Mouse (Mus musculus): Measurements from ENCODE around the gene Gbp8. TPM values are rescaled to one million over a fixed set of nuclear protein-coding genes. Genes with fewer than 3 reads are reported as not detected.
"Not testable (repeated sequence)": the region's sequence is repeated elsewhere in the genome, so short reads cannot be mapped to it uniquely, and the experiment has no call there.

The Gbp8 gene
- polyA plus RNA-seq, 1 experiment from 2014 or later, result 0.79 TPM

DNA sequence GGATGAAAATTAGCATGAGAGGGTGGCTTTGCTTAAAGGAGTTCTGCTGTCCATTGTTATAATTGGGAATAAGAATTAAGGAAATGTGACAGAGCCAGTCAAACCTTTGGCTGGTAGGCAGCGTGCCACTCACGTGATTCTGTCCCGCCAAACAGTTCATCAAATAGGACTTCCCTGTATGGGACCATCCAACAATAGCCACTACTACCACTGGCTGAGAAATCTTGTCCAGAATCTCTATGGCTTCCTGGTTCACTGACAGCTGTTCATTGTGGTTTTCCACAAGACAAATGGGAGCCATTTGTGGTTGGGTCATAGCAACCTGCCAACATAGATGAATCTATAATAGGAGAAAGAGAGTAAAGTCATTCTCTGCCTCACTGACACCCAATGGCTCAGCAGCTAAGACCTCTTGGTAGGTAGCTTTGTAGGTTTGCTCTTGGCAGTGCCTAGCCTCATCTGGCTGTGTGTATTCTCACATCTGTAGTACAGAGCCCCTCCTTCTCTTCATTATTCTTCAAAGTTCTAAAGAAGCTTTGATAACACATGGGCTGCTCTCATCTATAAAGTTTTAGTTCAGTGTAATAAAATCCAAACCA lies 2.5 kb downstream of the Gbp8 start:
- not testable (repeated sequence) for H3K9ac ChIP-seq (ENCODE audit: low read depth, low read length); H3K4me2 ChIP-seq (ENCODE audit: low read depth, low read length); H3K36me3 ChIP-seq (ENCODE audit: control insufficient read depth, insufficient read depth, low read length); DNase-seq (ENCODE audit: low spot score); ATAC-seq (ENCODE audit: low read depth); H3K27me3 ChIP-seq (replicated peaks; ENCODE audit: control insufficient read depth, insufficient read depth, low read length); H3K4me3 ChIP-seq (ENCODE audit: low read depth, low read length); H3K9me3 ChIP-seq (ENCODE audit: control insufficient read depth, low read length); H3K4me1 ChIP-seq (ENCODE audit: control insufficient read depth, insufficient read depth, low read length); H3K27ac ChIP-seq (replicated peaks; ENCODE audit: low read depth, low read length)
- WGBS, result 89% methylated on average over 3 of the region's 3 CpGs

DNA sequence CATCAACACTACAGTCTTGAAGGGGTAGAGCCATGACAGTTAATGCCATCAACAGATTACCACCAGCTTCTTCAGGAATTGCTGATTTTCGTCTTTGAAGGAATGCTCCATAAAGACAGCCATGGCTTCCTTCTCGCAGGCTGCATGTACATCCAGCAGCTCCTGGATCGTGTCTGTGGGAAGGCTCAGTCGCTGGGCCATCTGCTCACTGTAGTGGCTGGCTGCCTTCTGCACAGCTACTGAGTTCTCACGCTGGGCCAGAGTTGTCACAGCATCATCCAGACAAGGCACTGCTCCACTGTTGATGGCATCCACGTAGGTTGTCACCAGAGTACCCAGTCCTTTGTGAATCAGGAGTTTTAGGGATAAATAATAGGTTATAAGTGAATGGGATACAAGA lies 17.6 kb downstream of the Gbp8 start:
- H3K27ac ChIP-seq (replicated peaks; ENCODE audit: low read depth, low read length); H3K9ac ChIP-seq (ENCODE audit: low read depth, low read length); H3K9me3 ChIP-seq (ENCODE audit: control insufficient read depth, low read length); H3K36me3 ChIP-seq (ENCODE audit: control insufficient read depth, insufficient read depth, low read length); H3K4me3 ChIP-seq (ENCODE audit: low read depth, low read length); H3K4me2 ChIP-seq (ENCODE audit: low read depth, low read length); H3K27me3 ChIP-seq (replicated peaks; ENCODE audit: control insufficient read depth, insufficient read depth, low read length); DNase-seq (ENCODE audit: low spot score); H3K4me1 ChIP-seq (ENCODE audit: control insufficient read depth, insufficient read depth, low read length); ATAC-seq (ENCODE audit: low read depth): not testable (repeated sequence)
- WGBS, result 78% methylated on average over 6 of the region's 6 CpGs

DNA sequence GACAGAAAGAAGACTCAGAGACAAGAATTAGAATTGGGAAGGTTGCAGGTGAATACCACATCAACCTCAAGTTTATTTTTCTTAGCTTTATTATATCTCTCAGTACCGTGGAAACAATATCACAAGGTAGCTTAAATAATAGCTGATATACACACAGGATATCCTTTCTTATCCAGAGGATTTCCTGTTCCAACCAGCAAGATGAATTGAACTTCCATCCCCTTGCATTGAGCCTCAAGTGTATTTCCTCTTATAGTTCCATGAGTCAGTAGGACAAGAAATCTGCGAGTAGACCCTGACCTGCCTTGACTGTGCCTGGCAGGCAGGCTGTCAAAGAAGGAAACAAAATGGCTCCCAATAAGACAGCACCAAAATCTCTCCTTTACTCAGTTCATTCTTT lies 23.6 kb downstream of the Gbp8 start:
- H3K4me3 ChIP-seq (ENCODE audit: low read depth, low read length), result no peak overlapping the region
- H3K27me3 ChIP-seq (replicated peaks; ENCODE audit: control insufficient read depth, insufficient read depth, low read length), result no peaks in the 10 kb centered on the region
- no peaks in the 10 kb centered on the region for H3K36me3 ChIP-seq (ENCODE audit: control insufficient read depth, insufficient read depth, low read length)
- no peak for DNase-seq (ENCODE audit: low spot score)
- WGBS, result 83% methylated on average over 2 of the region's 2 CpGs
- H3K9ac ChIP-seq (ENCODE audit: low read depth, low read length), result no peak overlapping the region
- H3K27ac ChIP-seq (replicated peaks; ENCODE audit: low read depth, low read length), result no peak overlapping the region
- ATAC-seq (ENCODE audit: low read depth), result no peak
- H3K4me2 ChIP-seq (ENCODE audit: low read depth, low read length), result no peak overlapping the region
- H3K9me3 ChIP-seq (ENCODE audit: control insufficient read depth, low read length), result no peaks in the 10 kb centered on the region
- no peaks in the 10 kb centered on the region for H3K4me1 ChIP-seq (ENCODE audit: control insufficient read depth, insufficient read depth, low read length)

DNA sequence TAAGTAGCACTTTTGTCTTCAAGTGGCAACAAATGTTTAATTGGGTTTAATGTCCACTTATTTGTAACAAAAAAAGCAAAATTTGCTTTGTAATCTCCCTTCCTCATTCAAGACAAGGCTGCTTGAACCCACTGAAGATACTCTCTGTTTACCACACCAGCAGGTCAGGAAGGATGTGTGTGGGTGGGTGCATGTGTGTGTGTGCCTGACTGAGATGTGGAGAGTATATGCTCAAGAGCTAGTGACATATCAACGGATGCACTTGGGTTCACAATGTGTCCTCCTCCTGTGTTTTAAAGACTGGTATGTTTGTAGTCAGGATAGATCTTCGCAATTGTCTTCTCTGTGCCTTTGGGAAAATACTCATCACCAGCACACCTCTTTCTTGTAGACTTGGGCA lies 24.6 kb downstream of the Gbp8 start:
- Histone ChIP-seq H3K27ac (replicated peaks; ENCODE audit: low read depth, low read length) (no peak overlapping the region), H3K4me2 (ENCODE audit: low read depth, low read length) (no peak overlapping the region), H3K9ac (ENCODE audit: low read depth, low read length) (no peak overlapping the region), H3K4me3 (ENCODE audit: low read depth, low read length) (no peak overlapping the region), H3K9me3 (ENCODE audit: control insufficient read depth, low read length) (no peaks in the 10 kb centered on the region), H3K36me3 (ENCODE audit: control insufficient read depth, insufficient read depth, low read length) (no peaks in the 10 kb centered on the region), H3K27me3 (replicated peaks; ENCODE audit: control insufficient read depth, insufficient read depth, low read length) (no peaks in the 10 kb centered on the region), H3K4me1 (ENCODE audit: control insufficient read depth, insufficient read depth, low read length) (no peaks in the 10 kb centered on the region)
- DNase-seq (ENCODE audit: low spot score), result no peak
- WGBS, result 93% methylated on average over 2 of the region's 2 CpGs
- ATAC-seq (ENCODE audit: low read depth), result no peak

DNA sequence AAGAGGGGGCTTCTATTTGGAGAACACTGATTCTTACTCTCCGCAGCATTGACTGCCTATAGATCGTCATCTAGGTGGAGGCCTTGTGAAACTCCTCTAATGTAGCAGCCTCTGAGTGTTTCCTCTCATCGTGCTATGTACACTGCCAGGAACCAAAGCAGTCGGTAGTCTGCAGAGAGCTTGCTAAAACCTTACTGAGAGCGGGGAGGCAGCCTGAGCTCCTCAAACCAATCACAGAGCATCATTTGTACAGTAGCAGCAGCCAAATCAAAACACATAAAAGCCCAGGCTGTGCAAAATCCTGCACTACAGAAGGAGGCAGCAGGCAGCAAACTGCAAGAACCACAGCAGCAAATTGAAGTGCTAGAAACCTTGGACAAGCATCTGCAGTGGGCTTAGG lies 25.7 kb downstream of the Gbp8 start:
- H3K4me2 ChIP-seq (ENCODE audit: low read depth, low read length), result no peak overlapping the region
- DNase-seq (ENCODE audit: low spot score) (no peak), ATAC-seq (ENCODE audit: low read depth) (no peak)
- H3K27me3 ChIP-seq (replicated peaks; ENCODE audit: control insufficient read depth, insufficient read depth, low read length), result no peaks in the 10 kb centered on the region
- H3K9me3 ChIP-seq (ENCODE audit: control insufficient read depth, low read length), result no peaks in the 10 kb centered on the region
- H3K4me3 ChIP-seq (ENCODE audit: low read depth, low read length), result no peak overlapping the region
- no peak overlapping the region for H3K9ac ChIP-seq (ENCODE audit: low read depth, low read length)
- no peak overlapping the region for H3K27ac ChIP-seq (replicated peaks; ENCODE audit: low read depth, low read length)
- H3K4me1 ChIP-seq (ENCODE audit: control insufficient read depth, insufficient read depth, low read length), result no peaks in the 10 kb centered on the region
- 91% methylated on average over 5 of the region's 5 CpGs for WGBS
- H3K36me3 ChIP-seq (ENCODE audit: control insufficient read depth, insufficient read depth, low read length), result no peaks in the 10 kb centered on the region

DNA sequence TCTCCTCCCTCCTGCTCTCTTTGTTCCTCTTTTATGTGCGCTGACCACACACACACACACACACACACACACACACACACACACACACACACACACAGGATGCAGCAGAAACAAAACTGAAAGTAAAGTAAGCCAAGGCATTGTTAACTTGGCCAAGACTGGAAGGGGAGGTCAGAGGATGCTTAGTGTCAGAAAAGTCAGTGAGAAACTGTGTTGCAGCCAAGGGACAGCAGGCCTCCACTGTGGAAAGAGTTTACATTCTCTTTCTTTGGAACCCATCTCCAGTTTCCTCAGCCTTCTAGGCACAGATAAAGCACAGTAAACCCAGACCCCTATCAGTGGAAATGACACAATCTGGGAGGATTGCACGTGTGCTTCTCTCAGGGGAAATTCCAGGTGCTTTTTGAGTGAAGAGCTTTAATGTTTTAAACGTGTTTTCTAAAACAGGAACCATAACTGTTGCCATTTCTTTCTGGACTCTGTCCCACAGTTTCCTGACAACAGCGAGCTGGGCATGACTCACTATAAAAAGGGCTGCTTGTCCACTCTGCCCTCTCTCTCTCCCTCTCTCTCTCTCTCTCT lies 29.0 kb downstream of the Gbp8 start:
- H3K27me3 ChIP-seq (replicated peaks; ENCODE audit: control insufficient read depth, insufficient read depth, low read length); H3K27ac ChIP-seq (replicated peaks; ENCODE audit: low read depth, low read length); H3K36me3 ChIP-seq (ENCODE audit: control insufficient read depth, insufficient read depth, low read length); H3K4me1 ChIP-seq (ENCODE audit: control insufficient read depth, insufficient read depth, low read length); H3K9ac ChIP-seq (ENCODE audit: low read depth, low read length); H3K4me3 ChIP-seq (ENCODE audit: low read depth, low read length); H3K9me3 ChIP-seq (ENCODE audit: control insufficient read depth, low read length); H3K4me2 ChIP-seq (ENCODE audit: low read depth, low read length): not testable (repeated sequence)
- ATAC-seq (ENCODE audit: low read depth) (peak; percentile 57; the same call in 1 of the 2 replicates), DNase-seq (ENCODE audit: low spot score) (peak; percentile 12)
- WGBS, result 7% methylated on average over 4 of the region's 4 CpGs

GRCm38 (mm10) chr5:105109775-105110174 lies 29.6 kb downstream of the Gbp8 start:
- peak; percentile 2 for DNase-seq (ENCODE audit: low spot score)
- not testable (repeated sequence) for H3K9me3 ChIP-seq (ENCODE audit: control insufficient read depth, low read length); H3K4me2 ChIP-seq (ENCODE audit: low read depth, low read length); ATAC-seq (ENCODE audit: low read depth); H3K4me1 ChIP-seq (ENCODE audit: control insufficient read depth, insufficient read depth, low read length); H3K9ac ChIP-seq (ENCODE audit: low read depth, low read length); H3K36me3 ChIP-seq (ENCODE audit: control insufficient read depth, insufficient read depth, low read length); H3K27me3 ChIP-seq (replicated peaks; ENCODE audit: control insufficient read depth, insufficient read depth, low read length); H3K4me3 ChIP-seq (ENCODE audit: low read depth, low read length); H3K27ac ChIP-seq (replicated peaks; ENCODE audit: low read depth, low read length)
- WGBS, result 22% methylated on average over 1 of the region's 1 CpGs

- H3K27me3 ChIP-seq (replicated peaks; ENCODE audit: control insufficient read depth, insufficient read depth, low read length); H3K36me3 ChIP-seq (ENCODE audit: control insufficient read depth, insufficient read depth, low read length); H3K9me3 ChIP-seq (ENCODE audit: control insufficient read depth, low read length); H3K4me1 ChIP-seq (ENCODE audit: control insufficient read depth, insufficient read depth, low read length); H3K4me3 ChIP-seq (ENCODE audit: low read depth, low read length); H3K4me2 ChIP-seq (ENCODE audit: low read depth, low read length); ATAC-seq (ENCODE audit: low read depth); DNase-seq (ENCODE audit: low spot score); H3K9ac ChIP-seq (ENCODE audit: low read depth, low read length); H3K27ac ChIP-seq (replicated peaks; ENCODE audit: low read depth, low read length): not testable (repeated sequence)
- WGBS, result 72% methylated on average over 2 of the region's 2 CpGs
Measured at GRCm38 (mm10) chr5:105105689-105106088, 33.7 kb downstream of the Gbp8 start.

DNA sequence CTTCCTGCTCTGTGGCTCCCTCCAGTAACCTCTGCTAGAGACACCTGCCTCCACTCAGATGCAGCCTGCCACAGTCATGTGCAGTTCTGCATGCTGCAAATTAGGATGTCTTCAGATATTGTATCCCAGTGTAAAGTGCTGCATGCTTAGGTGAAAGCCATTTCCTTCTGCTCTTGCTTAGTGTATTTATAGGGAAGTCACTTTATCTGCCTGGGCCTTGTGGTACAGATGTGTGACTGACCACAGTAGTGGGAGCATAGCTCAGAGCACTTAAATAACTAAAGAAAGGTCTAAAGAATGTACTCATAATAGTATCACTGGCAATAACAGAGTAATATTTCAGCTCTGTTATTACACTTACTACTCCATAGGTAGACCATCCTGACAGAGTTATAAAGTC lies 57.4 kb downstream of the Gbp8 start:
- Histone ChIP-seq H3K36me3 (ENCODE audit: control insufficient read depth, insufficient read depth, low read length) (no peaks in the 10 kb centered on the region), H3K4me1 (ENCODE audit: control insufficient read depth, insufficient read depth, low read length) (no peaks in the 10 kb centered on the region), H3K4me3 (ENCODE audit: low read depth, low read length) (no peak overlapping the region), H3K27me3 (replicated peaks; ENCODE audit: control insufficient read depth, insufficient read depth, low read length) (no peaks in the 10 kb centered on the region), H3K4me2 (ENCODE audit: low read depth, low read length) (no peak overlapping the region), H3K9me3 (ENCODE audit: control insufficient read depth, low read length) (0 out of 2 replicates have a peak, but pooled peaks cover 9% of the 10 kb centered on the region), H3K27ac (replicated peaks; ENCODE audit: low read depth, low read length) (no peak overlapping the region), H3K9ac (ENCODE audit: low read depth, low read length) (no peak overlapping the region)
- ATAC-seq (ENCODE audit: low read depth) (no peak), DNase-seq (ENCODE audit: low spot score) (no peak)

Measured in embryonic facial prominence, embryonic 14.5 days (tissue).